Mouse (Mus musculus) olfactory bulb, adult 2 months (tissue): ENCODE measurements around the gene Ccnd3. TPM values are rescaled to one million over a fixed set of nuclear protein-coding genes. Genes with fewer than 3 reads are reported as not detected.

Experiments
- H3K27ac ChIP-seq: fragments of 200-500 bp; 2 replicates; pipeline ENCODE4 v1.5.1; 2012; ENCODE audit warnings: low read depth, low read length; ENCODE audit not compliant: insufficient read depth
- H3K4me1 ChIP-seq: fragments of 200-500 bp; 2 replicates; pipeline ENCODE4 v1.6.1; 2012; ENCODE audit warnings: low read length; ENCODE audit not compliant: control insufficient read depth, insufficient read depth
- H3K4me3 ChIP-seq: fragments of 200-500 bp; 2 replicates; pipeline ENCODE4 v1.5.1; 2012; ENCODE audit warnings: mild to moderate bottlenecking, low read depth, low read length, moderate library complexity; ENCODE audit not compliant: insufficient read depth
- CTCF ChIP-seq: fragments of 200-500 bp; IDR thresholded peaks from 2 replicates; pipeline ENCODE4 v1.5.1; 2012; ENCODE audit warnings: low read depth, mild to moderate bottlenecking, low read length, moderate library complexity; ENCODE audit not compliant: insufficient read depth
- POLR2A ChIP-seq: fragments of 200-500 bp; IDR thresholded peaks from 2 replicates; pipeline ENCODE4 v1.6.1; 2012; ENCODE audit warnings: mild to moderate bottlenecking, low read depth, low read length, moderate library complexity; ENCODE audit not compliant: insufficient read depth
- WGBS: fragments of 180-500 bp; shearing (Covaris S2); methylation state at CpG from one replicate; pipeline ENCODE4 v1.1.7; 2018; 5-methylcytosine and 5-hydroxymethylcytosine counted together
- polyA plus RNA-seq: library from polyadenylated mRNA; stranded (reverse); fragments of >200 nt; gene quantifications from 2 replicates; pipeline ENCODE4 v1.2.4, GENCODE M21; 2012; ENCODE audit warnings: low replicate concordance; ENCODE audit not compliant: missing spikeins, insufficient read depth, insufficient read length

The Ccnd3 gene
- polyA plus RNA-seq, 1 experiment, result 423 TPM

DNA sequence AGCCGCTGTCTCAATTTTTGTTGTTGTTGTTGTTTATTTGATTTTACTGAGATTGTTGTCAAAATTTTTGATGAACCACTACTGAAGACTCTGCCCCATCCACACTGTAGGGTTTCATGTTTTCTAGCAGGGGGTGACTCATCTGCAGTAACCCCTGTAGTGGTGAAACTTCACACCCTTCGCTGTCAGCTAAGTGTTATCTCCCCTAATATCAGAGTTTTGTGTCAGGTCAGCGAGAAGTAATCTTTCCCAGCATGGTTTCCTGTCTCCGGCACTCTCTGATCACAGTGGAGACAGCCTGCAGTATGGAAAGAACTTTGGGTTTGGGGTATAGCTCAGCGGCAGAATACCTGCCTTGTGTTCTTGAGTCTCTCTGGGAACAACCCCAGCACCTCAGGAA is 59.8 kb downstream of the Ccnd3 start:
- no peak for TF ChIP-seq POLR2A
- TF ChIP-seq CTCF, result no peak
- H3K27ac ChIP-seq, result no peak overlapping the region
- 94% methylated on average over 5 of the region's 5 CpGs for WGBS
- H3K4me1 ChIP-seq, result no peaks in the 10 kb centered on the region
- H3K4me3 ChIP-seq, result no peak overlapping the region

DNA sequence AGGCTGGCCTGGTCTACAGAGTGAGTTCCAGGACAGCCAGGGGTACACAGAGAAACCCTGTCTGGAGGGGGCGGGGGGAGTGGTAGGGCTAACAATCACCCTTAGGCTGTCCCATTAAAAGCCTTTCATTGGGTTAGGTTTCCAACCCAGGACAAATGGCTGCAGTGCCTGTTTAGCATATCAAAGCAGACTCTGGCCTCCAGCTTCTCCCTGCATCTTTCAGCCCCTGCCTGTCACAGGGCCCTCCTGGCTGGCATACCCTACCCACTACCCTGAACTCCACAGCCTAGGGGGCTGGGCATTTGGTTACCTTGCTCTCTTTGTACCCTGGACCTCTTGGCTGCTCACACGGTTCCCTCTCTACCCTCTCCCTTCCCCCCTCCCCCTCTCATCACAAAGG is 61.3 kb downstream of the Ccnd3 start:
- no peak overlapping the region for H3K4me3 ChIP-seq
- no peaks in the 10 kb centered on the region for H3K4me1 ChIP-seq
- TF ChIP-seq CTCF, result no peak
- WGBS, result 36% methylated on average over 2 of the region's 2 CpGs
- H3K27ac ChIP-seq, result no peak overlapping the region

DNA sequence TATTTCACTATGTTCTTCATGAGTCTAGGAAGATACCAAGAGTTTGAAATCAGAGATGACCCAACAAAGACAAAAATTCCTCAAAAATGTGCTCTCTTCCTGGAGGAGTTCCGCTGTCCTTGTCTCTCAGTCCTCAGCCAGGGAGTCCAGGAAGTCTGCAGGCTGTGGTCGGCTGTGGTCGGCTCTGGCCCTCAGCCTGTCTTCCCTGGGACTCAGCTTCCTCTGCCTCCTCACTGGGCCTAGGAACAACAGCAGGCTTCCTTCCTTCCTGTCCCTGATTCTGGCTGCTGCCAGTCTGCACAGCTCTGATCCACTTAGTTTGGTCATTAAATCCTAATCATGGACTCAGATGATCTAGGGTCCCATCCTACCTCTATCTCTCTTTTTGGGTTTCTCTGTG is 62.4 kb downstream of the Ccnd3 start:
- TF ChIP-seq CTCF, result no peak
- Histone ChIP-seq H3K4me3 (no peak overlapping the region), H3K27ac (no peak overlapping the region), H3K4me1 (no peaks in the 10 kb centered on the region)
- 84% methylated on average over 3 of the region's 3 CpGs for WGBS

DNA sequence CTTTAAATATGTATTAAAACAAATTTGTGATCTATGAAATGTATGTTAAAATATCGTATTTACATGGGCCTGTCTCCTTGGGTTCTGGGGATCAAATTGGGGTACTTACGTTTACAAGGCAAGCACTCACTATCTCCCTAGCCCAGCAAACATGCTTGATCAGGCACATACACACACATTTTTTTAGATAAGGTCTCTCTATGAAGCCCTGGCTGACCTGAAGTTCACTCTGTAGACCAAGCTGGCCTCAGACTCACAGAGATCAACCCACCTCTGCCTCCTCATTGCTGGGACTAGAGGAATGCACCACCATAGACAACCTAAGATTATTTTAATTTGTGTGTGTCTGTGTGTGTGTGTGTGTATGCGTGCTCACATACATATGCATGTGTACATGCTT is 63.5 kb downstream of the Ccnd3 start:
- Histone ChIP-seq H3K4me3 (no peak overlapping the region), H3K27ac (no peak overlapping the region), H3K4me1 (no peaks in the 10 kb centered on the region)
- TF ChIP-seq POLR2A (no peak), CTCF (no peak)
- WGBS, result 95% methylated on average over 3 of the region's 3 CpGs

DNA sequence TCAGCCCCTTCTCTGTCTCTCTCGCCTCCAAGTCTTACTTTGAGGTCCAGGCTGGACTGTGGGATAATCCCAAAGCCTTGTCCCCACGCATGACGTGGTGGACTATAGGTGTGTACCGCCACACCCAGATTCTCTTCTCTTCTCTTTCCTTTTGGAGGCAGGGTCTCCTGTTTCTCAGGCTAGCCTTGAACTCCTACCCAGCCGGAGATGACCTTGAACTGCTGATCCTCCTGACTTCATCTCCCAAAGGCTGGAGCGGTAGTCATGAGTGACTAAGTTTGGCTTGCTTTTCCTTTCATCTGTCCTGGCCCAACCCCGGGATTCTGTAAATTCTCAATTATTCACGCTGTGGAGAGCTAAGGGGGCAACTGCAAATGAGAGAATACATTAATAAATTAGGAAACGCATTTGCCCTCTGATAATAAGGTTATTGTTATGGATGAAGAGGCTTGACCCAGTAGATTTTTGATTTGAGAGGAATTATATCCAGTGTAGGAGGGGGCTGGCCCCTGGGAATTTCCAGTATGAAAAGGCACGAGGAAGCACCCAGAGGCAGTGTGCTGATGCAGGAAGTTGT is 64.2 kb downstream of the Ccnd3 start:
- Histone ChIP-seq H3K4me1 (no peaks in the 10 kb centered on the region), H3K27ac (no peak overlapping the region), H3K4me3 (no peak overlapping the region)
- WGBS, result 70% methylated on average over 10 of the region's 10 CpGs
- TF ChIP-seq CTCF (no peak), POLR2A (no peak)

DNA sequence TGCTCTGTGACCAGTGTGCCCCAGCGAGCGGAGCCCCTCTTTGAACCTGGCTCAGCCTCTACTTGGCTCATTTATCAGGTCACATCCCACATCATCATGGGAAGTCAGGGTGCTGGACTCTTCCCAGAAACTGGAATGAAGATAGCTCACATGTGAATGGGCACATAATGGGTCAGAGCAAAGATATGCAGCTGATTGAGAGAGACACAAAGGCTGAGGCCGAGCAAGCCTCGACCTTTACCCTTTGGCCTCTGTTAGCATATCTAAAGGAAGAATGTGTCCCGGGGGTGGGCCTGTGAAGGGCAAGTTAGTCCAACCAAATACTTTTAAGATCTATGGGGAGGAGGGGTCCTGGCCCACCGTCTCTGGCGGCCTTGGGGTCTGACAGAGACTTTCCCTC is 66.8 kb downstream of the Ccnd3 start:
- Histone ChIP-seq H3K4me1 (no peaks in the 10 kb centered on the region), H3K27ac (no peak overlapping the region), H3K4me3 (no peak overlapping the region)
- WGBS, result 58% methylated on average over 7 of the region's 7 CpGs
- TF ChIP-seq POLR2A (no peak), CTCF (no peak)

DNA sequence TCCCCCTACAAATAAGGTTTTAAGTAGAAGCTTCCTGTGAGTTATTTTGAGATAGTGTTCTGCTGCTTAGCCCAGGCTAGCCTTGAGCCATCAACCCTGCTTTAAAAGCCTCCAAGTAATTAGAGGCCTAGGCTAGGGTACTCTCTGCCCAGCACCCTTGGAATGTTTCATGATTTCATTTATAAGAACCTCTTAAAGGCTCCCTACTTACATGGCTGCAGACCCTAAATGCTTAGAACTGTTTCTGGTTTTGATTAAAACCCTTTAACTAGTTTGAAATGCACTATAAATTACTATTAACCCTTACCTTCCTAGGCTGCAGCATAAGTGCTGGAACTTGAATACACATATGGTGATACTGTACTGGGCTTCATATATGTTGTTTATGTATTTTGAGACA is 67.6 kb downstream of the Ccnd3 start:
- H3K27ac ChIP-seq, result no peak overlapping the region
- no peaks in the 10 kb centered on the region for H3K4me1 ChIP-seq
- TF ChIP-seq POLR2A (no peak), CTCF (no peak)
- no peak overlapping the region for H3K4me3 ChIP-seq

DNA sequence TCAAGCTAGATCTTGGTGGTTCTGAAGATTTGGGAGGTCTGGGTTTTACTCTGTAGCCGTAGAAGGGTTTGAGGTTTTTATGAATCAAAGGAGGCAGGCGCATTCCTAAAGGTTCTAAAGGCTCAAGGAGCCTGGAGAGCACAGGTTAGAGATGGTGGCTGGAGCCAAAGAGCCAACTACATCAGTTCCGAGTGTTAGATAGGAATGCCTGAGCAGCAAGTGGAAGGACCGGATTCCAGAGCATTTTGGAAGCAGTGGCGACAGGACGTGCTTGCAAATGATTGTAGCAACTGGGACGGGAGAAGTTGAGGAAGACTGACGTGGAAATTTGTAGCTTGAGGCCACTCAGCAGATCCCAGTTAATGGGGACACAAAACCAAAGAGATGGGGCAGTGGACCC is 69.2 kb downstream of the Ccnd3 start:
- no peak for TF ChIP-seq POLR2A
- no peak for TF ChIP-seq CTCF
- no peaks in the 10 kb centered on the region for H3K4me1 ChIP-seq
- no peak overlapping the region for H3K4me3 ChIP-seq
- no peak overlapping the region for H3K27ac ChIP-seq
- WGBS, result 82% methylated on average over 8 of the region's 8 CpGs

DNA sequence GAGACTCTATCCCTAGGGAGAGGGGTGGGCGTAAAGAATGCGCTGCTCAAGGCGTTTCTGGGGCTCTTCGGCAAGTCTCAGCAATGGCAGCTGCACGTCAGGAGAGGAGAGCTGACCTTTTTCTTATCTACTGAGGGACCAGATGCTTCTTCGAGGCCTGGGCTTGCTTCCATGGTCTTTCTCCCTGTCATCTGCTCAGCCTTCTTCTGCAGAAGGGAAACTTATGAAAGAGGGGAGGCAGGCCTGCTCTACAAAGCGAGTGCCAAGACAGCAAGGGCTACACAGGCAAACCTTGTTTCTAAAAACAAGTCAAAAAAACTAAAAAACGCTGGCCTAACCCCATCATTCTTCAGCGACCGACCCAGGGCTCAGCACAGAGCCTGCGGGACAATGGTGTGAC is 70.0 kb downstream of the Ccnd3 start:
- H3K27ac ChIP-seq, result no peak overlapping the region
- WGBS, result 76% methylated on average over 11 of the region's 11 CpGs
- H3K4me1 ChIP-seq, result no peaks in the 10 kb centered on the region
- TF ChIP-seq POLR2A, result no peak
- TF ChIP-seq CTCF, result no peak
- H3K4me3 ChIP-seq, result no peak overlapping the region

DNA sequence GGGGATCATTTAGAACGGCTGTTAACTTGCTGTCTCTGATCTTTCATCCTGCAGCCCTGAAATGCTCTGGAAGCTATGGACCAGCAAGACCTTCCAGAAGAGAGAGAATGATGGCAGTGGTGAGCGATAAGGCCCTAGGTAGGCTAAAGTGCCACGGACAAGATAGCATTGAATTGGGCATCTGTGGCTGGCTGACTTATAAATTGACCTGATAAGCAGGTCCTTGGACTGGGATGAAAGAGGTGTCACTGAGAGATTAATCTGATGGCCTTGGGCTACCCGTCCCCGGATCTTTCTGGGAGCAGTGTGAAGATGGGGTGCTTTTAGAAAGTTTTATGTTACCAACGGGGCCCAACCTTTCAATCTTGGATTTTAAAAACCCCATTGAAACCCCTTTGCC is 73.8 kb downstream of the Ccnd3 start:
- no peak overlapping the region for H3K4me3 ChIP-seq
- no peaks in the 10 kb centered on the region for H3K4me1 ChIP-seq
- 89% methylated on average over 6 of the region's 6 CpGs for WGBS
- H3K27ac ChIP-seq, result no peak overlapping the region
- TF ChIP-seq CTCF (no peak), POLR2A (no peak)
